Mouse (Mus musculus) midbrain, embryonic 13.5 days (tissue): Measurements from ENCODE around the gene Slc19a1. TPM values are rescaled to one million over a fixed set of nuclear protein-coding genes. Genes with fewer than 3 reads are reported as not detected.
A peak's percentile ranks its signal among the peaks of the same experiment; 100 is the strongest.

Source experiments
- ATAC-seq: fragments of 200-750 bp; cut with Nextera tagmentation; 2 replicates; pipeline ENCODE4 v1.8.0; 2017; ENCODE audit warnings: mild to moderate bottlenecking, moderate TSS enrichment, moderate library complexity
- H3K27ac ChIP-seq: fragments of 300-500 bp; sonication (generic); 2 replicates; pipeline ENCODE4 v1.5.1; 2015; ENCODE audit warnings: inconsistent platforms, mild to moderate bottlenecking, moderate library complexity
- H3K27me3 ChIP-seq: fragments of 300-500 bp; sonication (generic); 2 replicates; pipeline ENCODE4 v1.6.1; 2015; ENCODE audit warnings: mild to moderate bottlenecking, inconsistent platforms
- H3K36me3 ChIP-seq: fragments of 300-500 bp; sonication (generic); 2 replicates; pipeline ENCODE4 v1.6.1; 2015; ENCODE audit warnings: mild to moderate bottlenecking, inconsistent platforms
- H3K4me1 ChIP-seq: fragments of 300-500 bp; sonication (generic); replicated peaks from 2 replicates; pipeline ENCODE4 v1.6.1; 2015; ENCODE audit warnings: inconsistent platforms
- H3K4me2 ChIP-seq: fragments of 300-500 bp; sonication (generic); replicated peaks from 2 replicates; pipeline ENCODE4 v1.6.1; 2015; ENCODE audit warnings: moderate library complexity, mild to moderate bottlenecking, inconsistent platforms
- H3K4me3 ChIP-seq: fragments of 300-500 bp; sonication (generic); replicated peaks from 2 replicates; pipeline ENCODE4 v1.5.1; 2015; ENCODE audit warnings: mild to moderate bottlenecking, inconsistent platforms
- H3K9ac ChIP-seq: fragments of 300-500 bp; sonication (generic); replicated peaks from 2 replicates; pipeline ENCODE4 v1.6.1; 2015; ENCODE audit warnings: mild to moderate bottlenecking, inconsistent platforms
- H3K9me3 ChIP-seq: fragments of 300-500 bp; sonication (generic); 2 replicates; pipeline ENCODE4 v1.6.1; 2016; ENCODE audit warnings: mild to moderate bottlenecking, inconsistent platforms
- WGBS: fragments of 180-500 bp; shearing (Covaris S2); methylation state at CpG from one replicate; pipeline ENCODE4 v1.1.7; 2015; 5-methylcytosine and 5-hydroxymethylcytosine counted together
- polyA plus RNA-seq: library from polyadenylated mRNA; unstranded; fragments of >200 nt; fragmentation: Nextera tagmentation; extraction: Ambion mirVana; gene quantifications from 2 replicates; pipeline ENCODE4 v1.2.1, GENCODE M21; 2015

Gene Slc19a1
- polyA plus RNA-seq, 1 experiment from 2014 or later: 35.8 TPM

- H3K4me2 ChIP-seq: no peak overlapping the region
Measured at GRCm38 (mm10) chr10:77017662-77018061, 14.4 kb upstream of the Slc19a1 start.

GRCm38 (mm10) chr10:77021399-77022052 is 10.5 kb upstream of the Slc19a1 start:
- H3K9ac ChIP-seq: 0 out of 2 replicates have a peak overlapping the region, but pooled peaks have one; percentile 33
- no peaks in the 10 kb centered on the region for H3K9me3 ChIP-seq
- ATAC-seq: peak; percentile 83
- H3K4me3 ChIP-seq: no peak overlapping the region
- no peaks in the 10 kb centered on the region for H3K27me3 ChIP-seq
- peak overlapping the region; percentile 39 for H3K4me2 ChIP-seq
- 30% methylated on average over 17 of the region's 17 CpGs for WGBS
- no peaks in the 10 kb centered on the region for H3K4me1 ChIP-seq
- no peak overlapping the region for H3K27ac ChIP-seq
- no peaks in the 10 kb centered on the region for H3K36me3 ChIP-seq

More at GRCm38 (mm10) chr10:77017662-77018061, 14.4 kb upstream of the Slc19a1 start:
- Histone ChIP-seq H3K9me3 (no peaks in the 10 kb centered on the region), H3K9ac (no peak overlapping the region), H3K36me3 (no peaks in the 10 kb centered on the region), H3K4me1 (no peaks in the 10 kb centered on the region), H3K27ac (no peak overlapping the region), H3K27me3 (no peaks in the 10 kb centered on the region), H3K4me3 (no peak overlapping the region)
- no peak for ATAC-seq
- 76% methylated on average over 9 of the region's 9 CpGs for WGBS

GRCm38 (mm10) chr10:77022301-77023130 is 9.5 kb upstream of the Slc19a1 start:
- Histone ChIP-seq H3K9ac (no peak overlapping the region), H3K36me3 (no peaks in the 10 kb centered on the region), H3K27me3 (no peaks in the 10 kb centered on the region), H3K9me3 (no peaks in the 10 kb centered on the region), H3K4me3 (no peak overlapping the region), H3K4me2 (no peak overlapping the region), H3K4me1 (no peaks in the 10 kb centered on the region), H3K27ac (no peak overlapping the region)
- ATAC-seq: no peak
- 89% methylated on average over 13 of the region's 13 CpGs for WGBS

GRCm38 (mm10) chr10:77024231-77024630 is 7.8 kb upstream of the Slc19a1 start:
- 83% methylated on average over 5 of the region's 5 CpGs for WGBS
- Histone ChIP-seq H3K9ac (no peak overlapping the region), H3K4me3 (no peak overlapping the region), H3K36me3 (no peaks in the 10 kb centered on the region), H3K4me1 (no peaks in the 10 kb centered on the region), H3K4me2 (no peak overlapping the region), H3K27me3 (no peaks in the 10 kb centered on the region), H3K9me3 (no peaks in the 10 kb centered on the region), H3K27ac (no peak overlapping the region)
- ATAC-seq: no peak

- WGBS: 79% methylated on average over 3 of the region's 3 CpGs
- ATAC-seq: no peak
- Histone ChIP-seq H3K27ac (no peak overlapping the region), H3K27me3 (0 out of 2 replicates have a peak, but pooled peaks cover 5% of the 10 kb centered on the region), H3K4me3 (no peak overlapping the region), H3K9ac (no peak overlapping the region), H3K9me3 (no peaks in the 10 kb centered on the region), H3K4me1 (no peaks in the 10 kb centered on the region), H3K4me2 (no peak overlapping the region), H3K36me3 (no peaks in the 10 kb centered on the region)
Measured at GRCm38 (mm10) chr10:77026944-77027343, 5.1 kb upstream of the Slc19a1 start.

GRCm38 (mm10) chr10:77028782-77029296 is 3.2 kb upstream of the Slc19a1 start:
- Histone ChIP-seq H3K27me3 (0 out of 2 replicates have a peak, but pooled peaks cover 5% of the 10 kb centered on the region), H3K4me2 (no peak overlapping the region), H3K4me1 (peaks cover 10% of the 10 kb centered on the region), H3K4me3 (no peak overlapping the region), H3K9ac (no peak overlapping the region), H3K36me3 (no peaks in the 10 kb centered on the region), H3K9me3 (no peaks in the 10 kb centered on the region), H3K27ac (no peak overlapping the region)
- ATAC-seq: no peak
- WGBS: 84% methylated on average over 6 of the region's 6 CpGs

- 91% methylated on average over 4 of the region's 4 CpGs for WGBS
- no peaks in the 10 kb centered on the region for H3K9me3 ChIP-seq
- no peaks in the 10 kb centered on the region for H3K36me3 ChIP-seq
- H3K4me3 ChIP-seq: no peak overlapping the region
- H3K27ac ChIP-seq: no peak overlapping the region
- H3K4me2 ChIP-seq: no peak overlapping the region
- no peak overlapping the region for H3K9ac ChIP-seq
- H3K27me3 ChIP-seq: 0 out of 2 replicates have a peak, but pooled peaks cover 5% of the 10 kb centered on the region
- no peak for ATAC-seq
- H3K4me1 ChIP-seq: peaks cover 19% of the 10 kb centered on the region
Measured at GRCm38 (mm10) chr10:77029761-77030160, 2.3 kb upstream of the Slc19a1 start.

- H3K4me2 ChIP-seq: no peak overlapping the region
- H3K4me1 ChIP-seq: peaks cover 25% of the 10 kb centered on the region
- no peak overlapping the region for H3K9ac ChIP-seq
- no peaks in the 10 kb centered on the region for H3K9me3 ChIP-seq
- ATAC-seq: no peak
- no peak overlapping the region for H3K4me3 ChIP-seq
- no peak overlapping the region for H3K27ac ChIP-seq
- no peaks in the 10 kb centered on the region for H3K36me3 ChIP-seq
- 90% methylated on average over 5 of the region's 5 CpGs for WGBS
- H3K27me3 ChIP-seq: 0 out of 2 replicates have a peak, but pooled peaks cover 5% of the 10 kb centered on the region
Measured at GRCm38 (mm10) chr10:77030666-77031065, 1.4 kb upstream of the Slc19a1 start.

- Histone ChIP-seq H3K36me3 (peaks cover 5% of the 10 kb centered on the region; the same call in 1 of the 2 replicates), H3K27me3 (0 out of 2 replicates have a peak, but pooled peaks cover 5% of the 10 kb centered on the region), H3K4me1 (peaks cover 25% of the 10 kb centered on the region), H3K4me2 (peak overlapping the region; percentile 83), H3K9me3 (no peaks in the 10 kb centered on the region), H3K27ac (peak overlapping the region; percentile 74), H3K9ac (peak overlapping the region; percentile 74), H3K4me3 (peak overlapping the region; percentile 67)
- peak; percentile 93 for ATAC-seq
- under 1% methylated on average over 49 of the region's 49 CpGs for WGBS
Measured at GRCm38 (mm10) chr10:77032591-77033322, 716 bp downstream of the Slc19a1 start.

- Histone ChIP-seq H3K9me3 (no peaks in the 10 kb centered on the region), H3K9ac (peak overlapping the region; percentile 74), H3K4me1 (peaks cover 25% of the 10 kb centered on the region), H3K36me3 (peaks cover 10% of the 10 kb centered on the region), H3K27me3 (0 out of 2 replicates have a peak, but pooled peaks cover 5% of the 10 kb centered on the region), H3K4me2 (peak overlapping the region; percentile 83), H3K27ac (peak overlapping the region; percentile 74), H3K4me3 (peak overlapping the region; percentile 67)
- under 1% methylated on average over 30 of the region's 30 CpGs for WGBS
- ATAC-seq: peak; percentile 83; the same call in 1 of the 2 replicates
Measured at GRCm38 (mm10) chr10:77033323-77034025, 1.4 kb downstream of the Slc19a1 start.

GRCm38 (mm10) chr10:77035487-77035886 is 3.4 kb downstream of the Slc19a1 start:
- Histone ChIP-seq H3K27me3 (0 out of 2 replicates have a peak, but pooled peaks cover 5% of the 10 kb centered on the region), H3K4me3 (no peak overlapping the region), H3K9ac (no peak overlapping the region), H3K4me1 (peaks cover 25% of the 10 kb centered on the region), H3K9me3 (no peaks in the 10 kb centered on the region), H3K36me3 (peaks cover 30% of the 10 kb centered on the region), H3K4me2 (no peak overlapping the region), H3K27ac (no peak overlapping the region)
- no peak for ATAC-seq
- 94% methylated on average over 6 of the region's 6 CpGs for WGBS
